ENCODE assay signal across 25 mouse cellular contexts in genomic region chr16:36722739-36723138, GRCm38 (mm10). TPM values are rescaled to one million over a fixed set of nuclear protein-coding genes. Genes with fewer than 3 reads are reported as not detected.
DNase-seq lines count a peak whose midpoint lies in the region; ATAC-seq and TF ChIP-seq lines count a peak whose summit lies in the region.
"Had no signal": no experiment of that assay in that cellular context is flagged by ENCODE, and none has a peak within 500 bp of the region (broad histone marks: within the 10 kb centered on the region; RNA-seq: fewer than 3 reads in every experiment).

No protein-coding gene starts in this region.

- TF ChIP-seq CTCF in ES-Bruce4 (IDR thresholded peaks at IDR 0.05; ENCODE audit: low read depth, low read length): no peak

- peak overlapping the region; percentile 44; the same call in 1 of the 2 replicates for H3K4me3 ChIP-seq in heart, embryonic 10.5 days
- no peak overlapping the region for H3K4me3 ChIP-seq in hindbrain, embryonic 13.5 days
- H3K4me3 ChIP-seq in hindbrain, embryonic 14.5 days (replicated peaks; ENCODE audit: low read length): no peak overlapping the region
- peak overlapping the region; percentile 44 for H3K4me3 ChIP-seq in ES-Bruce4 (ENCODE audit: low read depth, low read length)
- no peak overlapping the region for H3K4me3 ChIP-seq in neural tube, embryonic 15.5 days (replicated peaks)
- H3K4me3 ChIP-seq: forebrain, embryonic 15.5 days; left cerebral cortex, adult 2 months; liver, embryonic 13.5 days; midbrain, embryonic 12.5 days had no signal

- H3K4me1 ChIP-seq in heart, embryonic 10.5 days: peaks cover 9% of the 10 kb centered on the region
- H3K4me1 ChIP-seq in hindbrain, embryonic 13.5 days (replicated peaks): no peaks in the 10 kb centered on the region
- no peaks in the 10 kb centered on the region for H3K4me1 ChIP-seq in hindbrain, embryonic 14.5 days (replicated peaks; ENCODE audit: control insufficient read depth, insufficient read depth, low read length)
- no peaks in the 10 kb centered on the region for H3K4me1 ChIP-seq in ES-Bruce4 (ENCODE audit: control insufficient read depth, insufficient read depth, low read length)
- peaks cover 6% of the 10 kb centered on the region; the same call in 1 of the 2 replicates for H3K4me1 ChIP-seq in neural tube, embryonic 15.5 days
- H3K4me1 ChIP-seq: forebrain, embryonic 15.5 days; liver, embryonic 13.5 days; midbrain, embryonic 12.5 days had no signal

- no peak for TF ChIP-seq POLR2A in ES-Bruce4 (IDR thresholded peaks at IDR 0.05; ENCODE audit: insufficient read depth, low read length)

- H3K27me3 ChIP-seq in heart, embryonic 10.5 days (ENCODE audit: insufficient read depth, poor library complexity, severe bottlenecking): peaks cover 15% of the 10 kb centered on the region
- H3K27me3 ChIP-seq in hindbrain, embryonic 13.5 days: 0 out of 2 replicates have a peak, but pooled peaks cover 6% of the 10 kb centered on the region
- no peaks in the 10 kb centered on the region for H3K27me3 ChIP-seq in hindbrain, embryonic 14.5 days (ENCODE audit: control insufficient read depth, insufficient read depth, low read length)
- no peaks in the 10 kb centered on the region for H3K27me3 ChIP-seq in ES-Bruce4 (ENCODE audit: control insufficient read depth, insufficient read depth, low read length, poor library complexity, severe bottlenecking)
- H3K27me3 ChIP-seq in neural tube, embryonic 15.5 days (replicated peaks): no peaks in the 10 kb centered on the region
- H3K27me3 ChIP-seq: forebrain, embryonic 15.5 days had no signal

- 18% methylated on average over 4 of the region's 4 CpGs for WGBS in heart, embryonic 10.5 days
- 27% methylated on average over 4 of the region's 4 CpGs for WGBS in hindbrain, embryonic 13.5 days
- 25% methylated on average over 4 of the region's 4 CpGs for WGBS in hindbrain, embryonic 14.5 days
- WGBS in neural tube, embryonic 15.5 days: 30% methylated on average over 4 of the region's 4 CpGs

- H3K27ac ChIP-seq in heart, embryonic 10.5 days: no peak overlapping the region
- no peak overlapping the region for H3K27ac ChIP-seq in hindbrain, embryonic 13.5 days
- no peak overlapping the region for H3K27ac ChIP-seq in hindbrain, embryonic 14.5 days
- H3K27ac ChIP-seq in ES-Bruce4 (ENCODE audit: insufficient read depth, low read length): no peak overlapping the region
- no peak overlapping the region for H3K27ac ChIP-seq in neural tube, embryonic 15.5 days (replicated peaks)
- H3K27ac ChIP-seq: forebrain, embryonic 15.5 days; hindbrain, postnatal 0 days; left cerebral cortex, adult 2 months; liver, embryonic 13.5 days; midbrain, embryonic 12.5 days had no signal

- peak; percentile 46; the same call in 1 of the 2 replicates for ATAC-seq in hindbrain, embryonic 13.5 days (ENCODE audit: low FRiP score)
- no peak for ATAC-seq in hindbrain, embryonic 14.5 days (ENCODE audit: low FRiP score)
- no peak for ATAC-seq in neural tube, embryonic 15.5 days (ENCODE audit: low FRiP score)
- ATAC-seq: forebrain, embryonic 15.5 days; hindbrain, postnatal 0 days; intestine, postnatal 0 days had no signal

- TF ChIP-seq EP300 in ES-Bruce4 (IDR thresholded peaks at IDR 0.05; ENCODE audit: insufficient read depth, low read depth, low read length): peak; percentile 31; the same call in 1 of the 2 replicates

- H3K36me3 ChIP-seq in heart, embryonic 10.5 days: no peaks in the 10 kb centered on the region
- no peaks in the 10 kb centered on the region for H3K36me3 ChIP-seq in hindbrain, embryonic 13.5 days
- no peaks in the 10 kb centered on the region for H3K36me3 ChIP-seq in hindbrain, embryonic 14.5 days (replicated peaks; ENCODE audit: control insufficient read depth, insufficient read depth)
- H3K36me3 ChIP-seq in ES-Bruce4 (ENCODE audit: control insufficient read depth, insufficient read depth, low read length, poor library complexity, severe bottlenecking): no peaks in the 10 kb centered on the region
- no peaks in the 10 kb centered on the region for H3K36me3 ChIP-seq in neural tube, embryonic 15.5 days
- H3K36me3 ChIP-seq: forebrain, embryonic 15.5 days; liver, embryonic 13.5 days; midbrain, embryonic 12.5 days had no signal

- no peak for DNase-seq in heart, embryonic 10.5 days (ENCODE audit: low spot score)
- no peak for DNase-seq in heart, adult 8-10 months (ENCODE audit: low spot score)
- DNase-seq in hindbrain, embryonic 14.5 days (ENCODE audit: low spot score): no peak
- peak; percentile 49 for DNase-seq in retina, embryonic 14.5 days (ENCODE audit: low spot score)
- DNase-seq in spleen, postnatal 4 days (ENCODE audit: low spot score in 2 of 2): no peak
- DNase-seq: adrenal gland, adult 2 months; B cell, adult 2 months; cerebellum, adult 11 months; cerebellum, adult 9-11 months; gastrocnemius, postnatal 10 days; heart, adult 18-20 months; liver, embryonic 13.5 days; lung, embryonic 14.5 days; right cerebral cortex, postnatal 25 days; spleen, adult 18-20 months; thymus, postnatal 25 days had no signal

- no peak overlapping the region for H3K9ac ChIP-seq in hindbrain, embryonic 13.5 days
- H3K9ac ChIP-seq in hindbrain, embryonic 14.5 days: no peak overlapping the region
- H3K9ac ChIP-seq in ES-Bruce4 (ENCODE audit: low read depth, poor library complexity, severe bottlenecking): peak overlapping the region; percentile 61
- H3K9ac ChIP-seq in neural tube, embryonic 15.5 days (replicated peaks): no peak overlapping the region
- H3K9ac ChIP-seq: forebrain, embryonic 15.5 days; liver, embryonic 13.5 days; lung, embryonic 14.5 days; midbrain, embryonic 12.5 days had no signal

- no peak overlapping the region for H3K4me2 ChIP-seq in hindbrain, embryonic 13.5 days
- H3K4me2 ChIP-seq in hindbrain, embryonic 14.5 days (replicated peaks): no peak overlapping the region
- H3K4me2 ChIP-seq in neural tube, embryonic 15.5 days: no peak overlapping the region
- H3K4me2 ChIP-seq: forebrain, embryonic 15.5 days; liver, embryonic 13.5 days; lung, embryonic 14.5 days; midbrain, embryonic 12.5 days had no signal

- no peaks in the 10 kb centered on the region for H3K9me3 ChIP-seq in heart, embryonic 10.5 days
- no peaks in the 10 kb centered on the region for H3K9me3 ChIP-seq in hindbrain, embryonic 13.5 days
- no peaks in the 10 kb centered on the region for H3K9me3 ChIP-seq in hindbrain, embryonic 14.5 days (ENCODE audit: control insufficient read depth, low read length)
- no peaks in the 10 kb centered on the region for H3K9me3 ChIP-seq in ES-Bruce4 (replicated peaks; ENCODE audit: control insufficient read depth, insufficient read depth, low read length, poor library complexity, severe bottlenecking)
- no peaks in the 10 kb centered on the region for H3K9me3 ChIP-seq in neural tube, embryonic 15.5 days (replicated peaks)
- H3K9me3 ChIP-seq: forebrain, embryonic 15.5 days; liver, embryonic 13.5 days; midbrain, embryonic 12.5 days had no signal

RNA-seq across cellular contexts. Expression of gene Ildr1, which starts 29.0 kb away (rescaled TPM):
- polyA plus RNA-seq in heart, embryonic 10.5 days (2016; fragmentation: Nextera tagmentation; extraction: Ambion mirVana): 0.11 and 0.44 TPM in 2 replicates
- total RNA-seq in heart, adult 8-10 months (2022): not detected
- 0.09 and 0.18 TPM in 2 replicates for polyA plus RNA-seq in hindbrain, embryonic 13.5 days (2015; fragmentation: Nextera tagmentation; extraction: Ambion mirVana)
- polyA plus RNA-seq in hindbrain, embryonic 14.5 days (2014; fragmentation: Nextera tagmentation; extraction: Ambion mirVana): 0.19 and 0.48 TPM in 2 replicates
- polyA plus RNA-seq in ES-Bruce4 (2011; ENCODE audit: insufficient read depth, insufficient read length, low read depth, missing spikeins): 13.9 and 17.0 TPM in 2 replicates
- 0.37 and 1.7 TPM in 2 replicates for polyA plus RNA-seq in neural tube, embryonic 15.5 days (2015; fragmentation: Nextera tagmentation; extraction: Ambion mirVana)
- total RNA-seq: adrenal gland, adult 2 months; common myeloid progenitor, adult 5-6 weeks had no signal
- polyA plus RNA-seq: adrenal gland, adult 2 months; midbrain, embryonic 12.5 days had no signal

RNA-seq across cellular contexts. Expression of gene Cd86, which starts 56.9 kb away (rescaled TPM):
- polyA plus RNA-seq in heart, embryonic 10.5 days (2016; fragmentation: Nextera tagmentation; extraction: Ambion mirVana): 0.30 TPM in 2 replicates
- 1 to 10 TPM in 2 of 4 experiments, under 1 TPM in 2; 0.47 to 1.3 (median 0.97) TPM for total RNA-seq in heart, adult 8-10 months (2022)
- 1.7 and 2.1 TPM in 2 replicates for polyA plus RNA-seq in hindbrain, embryonic 13.5 days (2015; fragmentation: Nextera tagmentation; extraction: Ambion mirVana)
- 2.0 and 3.1 TPM in 2 replicates for polyA plus RNA-seq in hindbrain, embryonic 14.5 days (2014; fragmentation: Nextera tagmentation; extraction: Ambion mirVana)
- not detected in 2 replicates for polyA plus RNA-seq in ES-Bruce4 (2011; ENCODE audit: insufficient read depth, insufficient read length, low read depth, missing spikeins)
- polyA plus RNA-seq in neural tube, embryonic 15.5 days (2015; fragmentation: Nextera tagmentation; extraction: Ambion mirVana): 2.0 and 2.1 TPM in 2 replicates

Comparison
In these comparisons a context has a peak if more than half of its experiments do, and no peak if none do; other contexts are left out.
1. H3K4me3 ChIP-seq: peak in heart, embryonic 10.5 days (single experiment) and ES-Bruce4 (single experiment); none in hindbrain, embryonic 13.5 days (single experiment), hindbrain, embryonic 14.5 days (single experiment) and neural tube, embryonic 15.5 days (single experiment).